Mouse (Mus musculus) liver, adult 2 months (tissue): ENCODE measurements around the gene Gm38392.

Experiments
- CTCF ChIP-seq: fragments of 200-500 bp; IDR thresholded peaks from 2 replicates; pipeline ENCODE4 v1.5.1; 2011; ENCODE audit warnings: low read depth, low read length, control low read depth
- POLR2A ChIP-seq: fragments of 200-500 bp; IDR thresholded peaks from 2 replicates; pipeline ENCODE4 v1.6.1; 2011; ENCODE audit warnings: low read length, control low read depth; ENCODE audit not compliant: insufficient read depth; ENCODE audit errors: extremely low read depth

DNA sequence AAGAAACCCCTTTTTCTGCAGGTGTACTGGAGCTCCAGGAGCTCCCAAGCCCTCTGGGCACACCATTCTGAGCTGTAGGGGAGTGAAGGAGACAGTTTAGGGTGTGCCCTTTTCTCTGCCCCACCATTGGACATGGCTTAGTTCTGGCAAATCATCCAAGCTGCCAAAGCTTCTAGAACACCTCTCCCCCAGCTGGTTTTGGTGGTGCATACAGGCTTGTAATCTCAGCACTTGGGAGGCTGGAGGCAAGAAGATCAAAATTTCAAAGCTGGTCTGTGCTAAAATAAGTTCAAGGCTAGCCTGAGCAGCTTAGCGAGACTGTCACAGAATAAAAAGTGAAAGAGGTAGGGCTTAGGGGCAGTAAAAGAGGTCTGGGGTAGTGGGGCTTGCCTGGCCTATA, 74.7 kb downstream of the Gm38392 start:
- TF ChIP-seq POLR2A = no peak
- no peak for TF ChIP-seq CTCF
